Mouse (Mus musculus) gastrocnemius, adult 18-20 months (tissue): ENCODE data around the gene Stmn1. TPM values are rescaled to one million over a fixed set of nuclear protein-coding genes. Genes with fewer than 3 reads are reported as not detected.

ENCODE experiments used
- DNase-seq: peaks from one replicate; pipeline ENCODE4 v3.0.0; 2021; ENCODE audit warnings: low spot score
- long read RNA-seq, 2 experiments: library from polyadenylated mRNA; stranded (forward); transcript quantifications; one replicate each; pipeline ENCODE4 v2.0.0; 2021
- total RNA-seq, 2 experiments: library from RNA; stranded (reverse); gene quantifications; 2 replicates each; pipeline ENCODE4 v1.2.3; 2021

The Stmn1 gene
- total RNA-seq, result 1 to 10 TPM; 2.5 to 3.5 TPM
- long read RNA-seq, experiment 1, partial matches to known transcripts, result 0 of 1 reads
- long read RNA-seq, experiment 1, other reads (novel, unspliced or antisense), result 0 of 1 reads
- long read RNA-seq, experiment 2, result 0 reads

- peak; percentile 92 for DNase-seq
Measured at GRCm38 (mm10) chr4:134468215-134468575, at the start of gene Stmn1. Gene Stmn1, plus strand, starts transcription at chr4:134468320.

- DNase-seq, result no peak
Measured at GRCm38 (mm10) chr4:134421971-134422370, 46.1 kb upstream of the Stmn1 start.

GRCm38 (mm10) chr4:134423949-134424348 is 44.2 kb upstream of the Stmn1 start:
- no peak for DNase-seq

- no peak for DNase-seq
Measured at GRCm38 (mm10) chr4:134425088-134425487, 43.0 kb upstream of the Stmn1 start.

- DNase-seq, result peak; percentile 13
Measured at GRCm38 (mm10) chr4:134430381-134431004, 37.6 kb upstream of the Stmn1 start.

GRCm38 (mm10) chr4:134432686-134433360 is 35.3 kb upstream of the Stmn1 start:
- no peak for DNase-seq

GRCm38 (mm10) chr4:134436185-134436584 is 31.9 kb upstream of the Stmn1 start:
- no peak for DNase-seq

- DNase-seq, result no peak
Measured at GRCm38 (mm10) chr4:134436659-134437058, 31.5 kb upstream of the Stmn1 start.

GRCm38 (mm10) chr4:134439119-134439518 is 29.0 kb upstream of the Stmn1 start:
- no peak for DNase-seq

GRCm38 (mm10) chr4:134439919-134440318 is 28.2 kb upstream of the Stmn1 start:
- DNase-seq, result no peak

- DNase-seq, result no peak
Measured at GRCm38 (mm10) chr4:134442216-134442615, 25.9 kb upstream of the Stmn1 start.

- no peak for DNase-seq
Measured at GRCm38 (mm10) chr4:134443589-134443988, 24.5 kb upstream of the Stmn1 start.

GRCm38 (mm10) chr4:134444949-134445348 is 23.2 kb upstream of the Stmn1 start:
- no peak for DNase-seq

GRCm38 (mm10) chr4:134445489-134445888 is 22.6 kb upstream of the Stmn1 start:
- DNase-seq, result no peak

GRCm38 (mm10) chr4:134447966-134448365 is 20.2 kb upstream of the Stmn1 start:
- no peak for DNase-seq

GRCm38 (mm10) chr4:134449595-134450391 is 18.3 kb upstream of the Stmn1 start:
- DNase-seq, result no peak

- DNase-seq, result no peak
Measured at GRCm38 (mm10) chr4:134450392-134451195, 17.5 kb upstream of the Stmn1 start.

GRCm38 (mm10) chr4:134451484-134451883 is 16.6 kb upstream of the Stmn1 start:
- no peak for DNase-seq

- no peak for DNase-seq
Measured at GRCm38 (mm10) chr4:134453619-134454400, 14.3 kb upstream of the Stmn1 start.

GRCm38 (mm10) chr4:134455310-134455709 is 12.8 kb upstream of the Stmn1 start:
- DNase-seq, result no peak
